Mouse (Mus musculus) forebrain, embryonic 16.5 days (tissue): ENCODE measurements at regions not wholly inside any gene's neighbourhood (a gene's known extent, or its start where the extent isn't known, plus 50 kb on each side); places are given as distances from the start of the nearest gene placed in this dataset.

Experiments
- ATAC-seq: fragments of 200-750 bp; cut with Nextera tagmentation; 2 replicates; pipeline ENCODE4 v1.8.0; 2017; ENCODE audit warnings: mild to moderate bottlenecking, moderate library complexity
- H3K27ac ChIP-seq: fragments of 300-500 bp; sonication (generic); 2 replicates; pipeline ENCODE4 v1.5.1; 2014; ENCODE audit warnings: low read length, control low read depth
- H3K27me3 ChIP-seq: fragments of 300-500 bp; sonication (generic); replicated peaks from 2 replicates; pipeline ENCODE4 v1.6.1; 2014; ENCODE audit warnings: low read length; ENCODE audit not compliant: control insufficient read depth, insufficient read depth
- H3K36me3 ChIP-seq: fragments of 300-500 bp; sonication (generic); 2 replicates; pipeline ENCODE4 v1.6.1; 2014; ENCODE audit not compliant: control insufficient read depth, insufficient read depth
- H3K4me1 ChIP-seq: fragments of 300-500 bp; sonication (generic); replicated peaks from 2 replicates; pipeline ENCODE4 v1.6.1; 2014; ENCODE audit warnings: low read length; ENCODE audit not compliant: control insufficient read depth, insufficient read depth
- H3K4me2 ChIP-seq: fragments of 300-500 bp; sonication (generic); 2 replicates; pipeline ENCODE4 v1.6.1; 2014; ENCODE audit warnings: mild to moderate bottlenecking, low read length, control low read depth
- H3K4me3 ChIP-seq: fragments of 300-500 bp; sonication (generic); replicated peaks from 2 replicates; pipeline ENCODE4 v1.5.1; 2014; ENCODE audit warnings: mild to moderate bottlenecking, low read length, control low read depth
- H3K9ac ChIP-seq: fragments of 300-500 bp; sonication (generic); replicated peaks from 2 replicates; pipeline ENCODE4 v1.6.1; 2014; ENCODE audit warnings: low read depth, low read length, control low read depth
- H3K9me3 ChIP-seq: fragments of 300-500 bp; sonication (generic); 2 replicates; pipeline ENCODE4 v1.6.1; 2016; ENCODE audit warnings: low read length; ENCODE audit not compliant: control insufficient read depth
- WGBS: fragments of 180-500 bp; shearing (Covaris S2); extraction: QIAGEN DNeasy Blood & Tissue Kit; methylation state at CpG from one replicate; pipeline ENCODE4 v1.1.7; 2014; 5-methylcytosine and 5-hydroxymethylcytosine counted together

- Histone ChIP-seq H3K4me1 (no peaks in the 10 kb centered on the region), H3K27ac (no peak overlapping the region), H3K4me2 (no peak overlapping the region), H3K9me3 (no peaks in the 10 kb centered on the region), H3K27me3 (no peaks in the 10 kb centered on the region), H3K36me3 (no peaks in the 10 kb centered on the region), H3K4me3 (no peak overlapping the region), H3K9ac (no peak overlapping the region)
- no peak for ATAC-seq
- WGBS = 58% methylated on average over 4 of the region's 4 CpGs
These were observed 190.7 kb downstream of the Cep170 start for GRCm38 (mm10) chr1:176623171-176623570.

- no peaks in the 10 kb centered on the region for H3K4me1 ChIP-seq
- no peak for ATAC-seq
- no peak overlapping the region for H3K4me2 ChIP-seq
- WGBS = 92% methylated on average over 5 of the region's 5 CpGs
- H3K4me3 ChIP-seq = no peak overlapping the region
- H3K36me3 ChIP-seq = no peaks in the 10 kb centered on the region
- no peak overlapping the region for H3K9ac ChIP-seq
- no peak overlapping the region for H3K27ac ChIP-seq
- H3K27me3 ChIP-seq = no peaks in the 10 kb centered on the region
- no peaks in the 10 kb centered on the region for H3K9me3 ChIP-seq
These were observed 191.7 kb downstream of the Cep170 start for GRCm38 (mm10) chr1:176622213-176622612.

DNA sequence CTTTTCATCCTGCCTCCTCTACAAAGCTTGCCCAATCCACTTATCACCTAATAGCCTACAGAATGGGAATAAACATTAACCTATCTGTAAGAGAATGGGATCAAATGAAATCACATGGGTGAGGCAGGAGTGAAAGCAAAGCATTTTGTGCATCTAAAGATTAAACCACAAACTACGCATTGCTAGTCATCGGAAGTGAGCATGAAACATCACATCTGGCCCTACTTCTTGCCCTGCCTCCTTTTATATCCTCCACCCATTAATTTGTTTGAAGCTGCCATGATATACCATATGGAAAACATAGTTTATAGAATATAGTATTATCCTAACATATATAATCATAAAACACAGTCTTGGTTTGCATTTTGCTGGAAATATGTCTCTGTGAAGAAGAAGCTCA is 192.6 kb downstream of the Cep170 start:
- WGBS = 95% methylated on average over 2 of the region's 2 CpGs
- Histone ChIP-seq H3K27me3 (no peaks in the 10 kb centered on the region), H3K4me2 (no peak overlapping the region), H3K9me3 (no peaks in the 10 kb centered on the region), H3K9ac (no peak overlapping the region), H3K27ac (no peak overlapping the region), H3K4me3 (no peak overlapping the region), H3K36me3 (no peaks in the 10 kb centered on the region), H3K4me1 (no peaks in the 10 kb centered on the region)
- no peak for ATAC-seq

DNA sequence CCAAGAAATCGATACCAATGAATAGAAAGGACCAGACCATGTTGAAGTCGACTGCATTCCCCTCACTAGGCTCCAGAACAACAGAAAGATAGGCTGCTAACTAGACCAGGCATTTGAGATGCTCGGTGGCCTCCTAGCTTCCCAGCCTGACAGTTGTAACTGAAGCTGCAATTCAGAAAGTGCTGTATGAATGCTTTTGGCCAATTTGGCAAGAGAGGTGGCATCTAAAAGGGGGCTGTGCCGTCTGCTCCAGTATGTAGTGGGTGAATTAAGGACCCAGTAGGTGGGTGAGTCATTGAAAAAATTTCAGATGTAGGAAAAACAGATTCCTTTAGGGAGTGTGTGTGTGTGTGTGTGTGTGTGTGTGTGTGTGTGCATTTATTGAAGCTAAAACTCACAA is 195.0 kb downstream of the Cep170 start:
- ATAC-seq = no peak
- no peak overlapping the region for H3K4me3 ChIP-seq
- H3K27me3 ChIP-seq = no peaks in the 10 kb centered on the region
- H3K9ac ChIP-seq = no peak overlapping the region
- H3K4me1 ChIP-seq = no peaks in the 10 kb centered on the region
- no peak overlapping the region for H3K27ac ChIP-seq
- no peak overlapping the region for H3K4me2 ChIP-seq
- no peaks in the 10 kb centered on the region for H3K9me3 ChIP-seq
- H3K36me3 ChIP-seq = no peaks in the 10 kb centered on the region
- 76% methylated on average over 4 of the region's 4 CpGs for WGBS

DNA sequence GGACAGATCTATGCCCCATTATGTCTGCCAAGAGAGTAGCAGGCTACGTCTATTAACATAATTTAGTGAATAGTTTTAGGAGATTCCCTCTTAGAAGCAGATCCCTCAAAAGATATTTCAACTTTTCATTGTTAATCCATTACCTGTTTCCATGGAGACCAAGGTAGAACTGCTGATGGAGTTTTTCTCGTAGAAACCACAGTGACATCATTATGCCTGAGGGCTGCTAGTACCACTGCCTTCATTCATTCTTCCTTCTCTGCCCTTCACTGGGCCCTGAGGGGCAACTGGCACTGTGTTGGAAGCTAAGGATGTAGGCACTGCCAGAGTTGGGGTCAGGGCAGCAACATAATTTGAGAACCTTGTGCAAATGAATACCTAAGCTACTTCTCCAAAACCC is 198.2 kb downstream of the Cep170 start:
- Histone ChIP-seq H3K4me3 (no peak overlapping the region), H3K36me3 (no peaks in the 10 kb centered on the region), H3K9me3 (no peaks in the 10 kb centered on the region), H3K27me3 (no peaks in the 10 kb centered on the region), H3K4me1 (no peaks in the 10 kb centered on the region), H3K9ac (no peak overlapping the region), H3K27ac (no peak overlapping the region), H3K4me2 (no peak overlapping the region)
- WGBS = 33% methylated on average over 2 of the region's 2 CpGs
- ATAC-seq = peak; percentile 45; the same call in 1 of the 2 replicates

GRCm38 (mm10) chr1:176594312-176594711 is 219.6 kb downstream of the Cep170 start:
- no peaks in the 10 kb centered on the region for H3K36me3 ChIP-seq
- no peak for ATAC-seq
- H3K4me1 ChIP-seq = no peaks in the 10 kb centered on the region
- H3K4me2 ChIP-seq = no peak overlapping the region
- H3K27me3 ChIP-seq = no peaks in the 10 kb centered on the region
- no peak overlapping the region for H3K27ac ChIP-seq
- 80% methylated on average over 2 of the region's 2 CpGs for WGBS
- H3K9ac ChIP-seq = no peak overlapping the region
- H3K4me3 ChIP-seq = no peak overlapping the region
- no peaks in the 10 kb centered on the region for H3K9me3 ChIP-seq

DNA sequence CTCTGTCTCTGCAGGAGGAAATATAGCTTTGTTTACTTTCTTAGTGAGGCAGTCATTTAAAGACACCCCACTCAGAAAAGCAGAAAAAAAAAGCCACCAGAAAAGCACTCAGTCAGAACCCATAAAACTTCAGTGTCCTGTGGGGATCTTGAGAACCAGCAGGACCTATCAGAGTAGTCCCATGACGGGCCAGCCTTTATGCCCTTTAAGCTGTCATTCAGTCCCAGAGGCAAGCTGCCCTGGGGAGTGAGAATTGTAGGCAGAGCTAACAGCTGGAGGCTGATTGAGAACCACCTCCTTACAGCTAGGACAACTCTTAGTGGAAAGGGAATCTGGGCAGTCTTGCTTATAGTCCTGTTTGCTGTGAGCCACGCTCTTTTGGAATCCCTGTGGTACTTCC is 225.7 kb downstream of the Cep170 start:
- no peaks in the 10 kb centered on the region for H3K27me3 ChIP-seq
- no peak overlapping the region for H3K27ac ChIP-seq
- H3K4me3 ChIP-seq = no peak overlapping the region
- H3K36me3 ChIP-seq = no peaks in the 10 kb centered on the region
- no peak overlapping the region for H3K4me2 ChIP-seq
- ATAC-seq = no peak
- no peaks in the 10 kb centered on the region for H3K4me1 ChIP-seq
- H3K9me3 ChIP-seq = no peaks in the 10 kb centered on the region
- no peak overlapping the region for H3K9ac ChIP-seq
- WGBS = 36% methylated on average over 2 of the region's 2 CpGs

DNA sequence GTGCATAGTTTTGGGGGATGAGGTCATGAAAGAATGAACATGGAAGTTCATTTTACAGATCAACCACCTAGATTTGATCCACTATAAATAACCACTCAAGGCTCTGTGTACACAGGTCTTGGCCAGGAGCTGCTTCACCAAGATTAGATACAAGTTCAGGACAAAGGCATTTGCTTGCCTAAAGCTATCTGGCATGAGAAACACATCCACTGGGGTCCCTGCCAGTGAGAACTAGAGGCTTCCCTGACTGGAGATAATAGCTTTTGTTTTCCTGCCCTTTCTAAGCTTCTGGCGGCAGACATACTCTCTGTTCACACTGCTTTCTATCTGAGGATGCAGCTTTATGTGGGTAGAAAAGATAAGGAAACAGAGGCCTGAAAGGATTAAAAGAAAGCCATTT is 240.2 kb downstream of the Cep170 start:
- Histone ChIP-seq H3K9me3 (no peaks in the 10 kb centered on the region), H3K27ac (no peak overlapping the region), H3K4me3 (no peak overlapping the region), H3K9ac (no peak overlapping the region), H3K36me3 (no peaks in the 10 kb centered on the region), H3K27me3 (no peaks in the 10 kb centered on the region), H3K4me1 (no peaks in the 10 kb centered on the region), H3K4me2 (no peak overlapping the region)
- 7% methylated on average over 1 of the region's 1 CpGs for WGBS
- ATAC-seq = no peak

DNA sequence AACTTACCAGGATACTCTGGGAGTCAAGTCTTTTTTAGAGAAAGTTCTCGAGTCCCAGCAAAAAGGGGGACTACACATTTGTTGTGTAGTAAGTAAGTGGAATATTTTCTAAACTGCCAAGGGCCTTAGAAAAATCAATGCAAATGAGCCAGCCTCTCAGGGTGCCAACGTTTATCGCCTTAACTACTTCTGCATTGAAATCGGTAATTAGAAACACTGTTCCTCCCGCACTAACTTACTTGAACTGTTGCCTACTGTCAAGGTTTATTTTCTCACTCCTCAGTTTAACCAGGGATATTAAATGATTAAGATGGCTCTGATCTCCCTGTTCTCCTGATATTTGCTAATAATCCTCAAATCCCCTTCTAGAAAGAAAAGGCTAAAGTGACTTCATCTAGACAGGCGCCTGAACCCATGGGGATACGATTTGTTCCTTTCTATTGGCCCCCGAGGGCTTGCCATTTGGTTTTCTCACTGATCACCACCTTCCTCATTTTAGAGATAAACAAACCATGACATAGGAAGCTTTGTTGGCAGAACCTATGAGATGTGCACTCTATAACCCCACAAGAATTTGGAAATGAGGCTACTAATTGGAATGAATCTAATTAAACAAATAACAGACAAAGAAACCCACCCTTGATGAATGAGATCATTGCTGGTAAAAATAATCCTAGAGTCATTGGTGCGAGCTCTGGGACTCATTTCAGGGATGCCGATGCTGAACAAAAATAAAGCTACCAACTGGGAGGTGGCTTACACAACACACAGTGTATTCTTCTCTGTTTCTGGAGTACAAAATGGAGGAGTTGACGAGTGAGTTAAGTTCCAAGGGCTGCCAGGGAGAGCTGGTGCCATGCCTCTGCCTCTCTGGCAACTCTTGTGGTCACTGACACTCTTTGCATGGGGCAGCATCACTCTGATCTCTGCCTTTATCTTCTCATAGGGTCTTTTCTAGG is 255.1 kb downstream of the Cep170 start:
- no peaks in the 10 kb centered on the region for H3K36me3 ChIP-seq
- H3K4me1 ChIP-seq = peaks cover 2% of the 10 kb centered on the region; the same call in 1 of the 2 replicates
- no peaks in the 10 kb centered on the region for H3K9me3 ChIP-seq
- no peak overlapping the region for H3K4me2 ChIP-seq
- H3K4me3 ChIP-seq = no peak overlapping the region
- no peaks in the 10 kb centered on the region for H3K27me3 ChIP-seq
- no peak overlapping the region for H3K27ac ChIP-seq
- 28% methylated on average over 11 of the region's 11 CpGs for whole genome bisulfite sequencing
- H3K9ac ChIP-seq = no peak overlapping the region
- peak; percentile 90 for ATAC-seq
